Mouse (Mus musculus): ENCODE measurements around the gene Ttpal. TPM values are rescaled to one million over a fixed set of nuclear protein-coding genes. Genes with fewer than 3 reads are reported as not detected.

Ttpal gene
- polyA plus RNA-seq, 1 experiment from 2014 or later: 45.3 TPM

DNA sequence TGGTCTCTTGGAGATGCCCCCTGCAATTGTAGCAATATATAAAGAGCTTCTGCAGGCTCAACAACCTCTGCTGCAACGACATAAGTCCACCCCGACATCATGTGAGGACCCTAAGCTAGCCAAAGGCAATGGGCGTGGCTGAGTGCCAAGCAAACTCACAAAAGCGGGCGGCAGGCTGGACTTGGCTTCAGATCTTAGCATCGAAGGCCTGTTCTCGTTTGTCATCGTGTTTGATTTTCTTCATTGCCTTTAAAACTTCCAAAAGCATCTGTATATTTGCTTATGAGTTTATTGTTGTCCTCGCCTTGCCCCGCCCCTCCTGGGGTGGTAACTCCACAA lies 18.1 kb upstream of the Ttpal start:
- no peaks in the 10 kb centered on the region for H3K27me3 ChIP-seq (ENCODE audit: control insufficient read depth, insufficient read depth, low read length)
- H3K9me3 ChIP-seq (replicated peaks; ENCODE audit: control insufficient read depth, low read length): no peaks in the 10 kb centered on the region
- DNase-seq (ENCODE audit: low spot score): no peak
- ATAC-seq (replicated peaks; ENCODE audit: insufficient number of reproducible peaks, low FRiP score, low TSS enrichment, low read depth): no peak
- 80% methylated on average over 10 of the region's 10 CpGs for WGBS
- H3K4me3 ChIP-seq (ENCODE audit: low read depth, low read length): no peak overlapping the region
- no peak overlapping the region for H3K4me2 ChIP-seq (ENCODE audit: low read depth, low read length)
- no peak overlapping the region for H3K27ac ChIP-seq (replicated peaks; ENCODE audit: low read depth, low read length)
- no peaks in the 10 kb centered on the region for H3K4me1 ChIP-seq (ENCODE audit: control insufficient read depth, insufficient read depth, low read length)
- H3K36me3 ChIP-seq (replicated peaks; ENCODE audit: control insufficient read depth, insufficient read depth, low read depth, low read length): no peaks in the 10 kb centered on the region
- H3K9ac ChIP-seq (replicated peaks; ENCODE audit: low read length): no peak overlapping the region

DNA sequence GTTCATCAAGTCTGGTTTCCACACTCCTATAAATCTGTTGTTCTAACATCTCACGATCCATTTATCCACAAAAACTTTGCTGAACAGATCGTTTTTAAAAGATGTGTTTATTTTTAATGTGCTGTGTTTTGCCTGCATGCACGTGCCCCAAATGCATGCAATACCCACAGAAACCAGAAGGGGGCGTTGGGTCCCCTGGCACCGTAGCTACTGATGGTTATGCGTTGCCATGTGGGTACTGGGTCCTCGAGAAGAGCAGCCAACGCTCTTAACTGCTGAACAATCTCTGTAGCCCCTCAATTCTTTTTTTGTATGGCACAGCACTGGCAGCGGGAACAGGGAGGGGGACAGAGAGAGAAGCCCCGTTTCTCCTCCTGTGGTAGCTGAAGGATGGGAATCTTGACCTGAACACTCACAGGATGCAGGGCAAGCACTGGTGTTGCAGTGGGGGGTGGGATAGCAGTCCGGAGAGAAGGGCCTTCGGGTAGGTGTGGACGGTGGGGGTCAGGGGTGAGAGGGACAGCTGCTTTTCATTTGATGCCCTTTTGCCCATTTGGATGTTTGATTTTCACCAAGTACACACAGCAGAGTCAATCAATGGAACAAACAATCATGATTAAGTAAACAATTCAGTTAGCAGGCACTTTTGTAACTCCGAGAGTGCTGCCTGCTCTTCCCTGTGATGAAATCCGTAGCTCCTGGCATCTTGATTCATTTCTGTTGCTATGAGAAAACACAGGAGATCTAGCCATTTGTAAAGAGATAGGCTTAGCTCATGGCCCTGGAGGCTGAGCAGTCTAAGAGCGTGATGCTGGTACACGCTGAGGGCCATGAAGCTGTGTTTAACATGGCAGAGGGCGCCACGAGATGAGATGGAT lies 15.5 kb upstream of the Ttpal start:
- ATAC-seq (replicated peaks; ENCODE audit: insufficient number of reproducible peaks, low FRiP score, low TSS enrichment, low read depth) (no peak), DNase-seq (ENCODE audit: low spot score) (peak; percentile 69)
- Histone ChIP-seq H3K9me3 (replicated peaks; ENCODE audit: control insufficient read depth, low read length) (no peaks in the 10 kb centered on the region), H3K36me3 (replicated peaks; ENCODE audit: control insufficient read depth, insufficient read depth, low read depth, low read length) (no peaks in the 10 kb centered on the region), H3K9ac (replicated peaks; ENCODE audit: low read length) (no peak overlapping the region), H3K4me1 (ENCODE audit: control insufficient read depth, insufficient read depth, low read length) (no peaks in the 10 kb centered on the region; the same call in 1 of the 2 replicates), H3K4me3 (ENCODE audit: low read depth, low read length) (no peak overlapping the region), H3K4me2 (ENCODE audit: low read depth, low read length) (no peak overlapping the region), H3K27me3 (ENCODE audit: control insufficient read depth, insufficient read depth, low read length) (no peaks in the 10 kb centered on the region), H3K27ac (replicated peaks; ENCODE audit: low read depth, low read length) (no peak overlapping the region)
- WGBS: 38% methylated on average over 19 of the region's 19 CpGs

DNA sequence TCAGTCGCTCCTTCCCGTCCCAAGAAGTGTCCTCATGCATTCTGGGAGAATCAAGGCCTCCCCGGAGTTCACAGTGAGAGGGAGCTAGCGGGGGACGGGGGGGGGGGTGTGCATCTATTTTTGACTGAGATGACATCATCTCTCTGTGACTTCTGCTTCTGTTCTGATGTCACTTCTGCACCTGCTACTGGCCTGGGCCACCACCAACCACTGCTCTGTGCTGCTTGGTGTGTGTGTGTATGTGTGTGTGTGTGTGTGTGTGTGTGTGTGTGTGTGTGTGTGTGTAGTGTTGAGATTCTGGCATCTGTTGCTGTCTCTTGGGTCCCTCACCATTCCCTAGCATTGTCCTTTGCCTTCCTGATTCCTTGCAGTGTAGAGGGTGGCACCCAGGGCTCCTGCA lies 14.6 kb upstream of the Ttpal start:
- no peak for DNase-seq (ENCODE audit: low spot score)
- Histone ChIP-seq H3K4me1 (ENCODE audit: control insufficient read depth, insufficient read depth, low read length) (no peaks in the 10 kb centered on the region; the same call in 1 of the 2 replicates), H3K27me3 (ENCODE audit: control insufficient read depth, insufficient read depth, low read length) (no peaks in the 10 kb centered on the region), H3K4me3 (ENCODE audit: low read depth, low read length) (no peak overlapping the region), H3K36me3 (replicated peaks; ENCODE audit: control insufficient read depth, insufficient read depth, low read depth, low read length) (no peaks in the 10 kb centered on the region), H3K27ac (replicated peaks; ENCODE audit: low read depth, low read length) (no peak overlapping the region), H3K4me2 (ENCODE audit: low read depth, low read length) (no peak overlapping the region), H3K9ac (replicated peaks; ENCODE audit: low read length) (no peak overlapping the region), H3K9me3 (replicated peaks; ENCODE audit: control insufficient read depth, low read length) (no peaks in the 10 kb centered on the region)
- 83% methylated on average over 5 of the region's 5 CpGs for WGBS
- no peak for ATAC-seq (replicated peaks; ENCODE audit: insufficient number of reproducible peaks, low FRiP score, low TSS enrichment, low read depth)

GRCm38 (mm10) chr2:163590211-163590610 lies 11.9 kb upstream of the Ttpal start:
- no peaks in the 10 kb centered on the region for H3K36me3 ChIP-seq (replicated peaks; ENCODE audit: control insufficient read depth, insufficient read depth, low read depth, low read length)
- no peak overlapping the region for H3K27ac ChIP-seq (replicated peaks; ENCODE audit: low read depth, low read length)
- 69% methylated on average over 12 of the region's 12 CpGs for WGBS
- H3K4me3 ChIP-seq (ENCODE audit: low read depth, low read length): no peak overlapping the region
- H3K27me3 ChIP-seq (ENCODE audit: control insufficient read depth, insufficient read depth, low read length): no peaks in the 10 kb centered on the region
- no peak overlapping the region for H3K9ac ChIP-seq (replicated peaks; ENCODE audit: low read length)
- DNase-seq (ENCODE audit: low spot score) (no peak), ATAC-seq (replicated peaks; ENCODE audit: insufficient number of reproducible peaks, low FRiP score, low TSS enrichment, low read depth) (no peak)
- no peaks in the 10 kb centered on the region for H3K9me3 ChIP-seq (replicated peaks; ENCODE audit: control insufficient read depth, low read length)
- no peak overlapping the region for H3K4me2 ChIP-seq (ENCODE audit: low read depth, low read length)
- no peaks in the 10 kb centered on the region; the same call in 1 of the 2 replicates for H3K4me1 ChIP-seq (ENCODE audit: control insufficient read depth, insufficient read depth, low read length)

DNA sequence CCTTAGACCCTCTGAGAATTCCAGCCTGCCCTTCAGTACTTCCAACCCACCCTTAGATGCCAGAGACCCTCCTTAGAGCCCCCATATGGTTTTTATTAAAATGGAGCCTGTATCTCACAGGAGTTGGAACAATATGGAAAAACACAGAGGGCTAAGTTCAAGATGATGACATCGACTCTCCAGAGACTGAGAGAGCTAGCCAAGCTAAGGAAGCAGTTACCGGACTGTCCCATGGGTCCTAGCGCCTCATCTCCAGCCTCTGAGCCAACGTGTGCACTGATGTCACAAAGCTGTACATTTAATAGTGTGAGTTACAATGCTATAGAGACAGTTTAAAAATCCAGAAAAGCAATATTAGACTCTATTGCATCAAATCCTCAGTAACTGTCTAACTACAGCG lies 11.1 kb upstream of the Ttpal start:
- H3K4me1 ChIP-seq (ENCODE audit: control insufficient read depth, insufficient read depth, low read length): no peaks in the 10 kb centered on the region; the same call in 1 of the 2 replicates
- H3K4me3 ChIP-seq (ENCODE audit: low read depth, low read length): no peak overlapping the region
- 51% methylated on average over 5 of the region's 5 CpGs for WGBS
- no peaks in the 10 kb centered on the region for H3K27me3 ChIP-seq (ENCODE audit: control insufficient read depth, insufficient read depth, low read length)
- no peaks in the 10 kb centered on the region for H3K36me3 ChIP-seq (replicated peaks; ENCODE audit: control insufficient read depth, insufficient read depth, low read depth, low read length)
- DNase-seq (ENCODE audit: low spot score): peak; percentile 36
- H3K9ac ChIP-seq (replicated peaks; ENCODE audit: low read length): no peak overlapping the region
- ATAC-seq (replicated peaks; ENCODE audit: insufficient number of reproducible peaks, low FRiP score, low TSS enrichment, low read depth): no peak
- no peaks in the 10 kb centered on the region for H3K9me3 ChIP-seq (replicated peaks; ENCODE audit: control insufficient read depth, low read length)
- no peak overlapping the region for H3K27ac ChIP-seq (replicated peaks; ENCODE audit: low read depth, low read length)
- H3K4me2 ChIP-seq (ENCODE audit: low read depth, low read length): no peak overlapping the region

DNA sequence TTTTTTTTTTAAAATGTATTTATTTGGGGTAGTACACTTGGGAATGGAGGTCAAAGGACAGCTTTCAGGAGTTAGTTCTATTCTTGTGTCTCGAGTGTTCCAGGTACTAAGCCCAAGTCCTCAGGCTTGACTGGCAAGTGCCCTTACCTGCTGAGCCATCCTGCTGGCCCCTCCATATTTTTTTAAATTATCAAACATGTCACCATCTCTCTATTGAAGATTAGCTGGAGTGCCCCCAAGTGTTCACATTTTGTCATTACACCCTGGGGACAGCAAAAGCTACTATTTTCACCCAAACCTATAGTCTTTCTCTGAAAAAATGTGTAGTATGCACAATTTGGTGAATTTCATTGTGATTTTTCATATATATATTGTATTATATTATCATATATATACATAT lies 10.0 kb upstream of the Ttpal start:
- no peak overlapping the region for H3K4me3 ChIP-seq (ENCODE audit: low read depth, low read length)
- H3K4me2 ChIP-seq (ENCODE audit: low read depth, low read length): no peak overlapping the region
- no peak for ATAC-seq (replicated peaks; ENCODE audit: insufficient number of reproducible peaks, low FRiP score, low TSS enrichment, low read depth)
- 70% methylated on average over 1 of the region's 1 CpGs for WGBS
- H3K9ac ChIP-seq (replicated peaks; ENCODE audit: low read length): no peak overlapping the region
- no peaks in the 10 kb centered on the region for H3K27me3 ChIP-seq (ENCODE audit: control insufficient read depth, insufficient read depth, low read length)
- no peaks in the 10 kb centered on the region for H3K9me3 ChIP-seq (replicated peaks; ENCODE audit: control insufficient read depth, low read length)
- H3K27ac ChIP-seq (replicated peaks; ENCODE audit: low read depth, low read length): no peak overlapping the region
- no peaks in the 10 kb centered on the region; the same call in 1 of the 2 replicates for H3K4me1 ChIP-seq (ENCODE audit: control insufficient read depth, insufficient read depth, low read length)
- DNase-seq (ENCODE audit: low spot score): peak; percentile 43
- no peaks in the 10 kb centered on the region for H3K36me3 ChIP-seq (replicated peaks; ENCODE audit: control insufficient read depth, insufficient read depth, low read depth, low read length)

GRCm38 (mm10) chr2:163593636-163594282 lies 8.4 kb upstream of the Ttpal start:
- no peaks in the 10 kb centered on the region for H3K27me3 ChIP-seq (ENCODE audit: control insufficient read depth, insufficient read depth, low read length)
- ATAC-seq (replicated peaks; ENCODE audit: insufficient number of reproducible peaks, low FRiP score, low TSS enrichment, low read depth) (no peak), DNase-seq (ENCODE audit: low spot score) (no peak)
- no peak overlapping the region for H3K9ac ChIP-seq (replicated peaks; ENCODE audit: low read length)
- WGBS: 90% methylated on average over 10 of the region's 10 CpGs
- H3K9me3 ChIP-seq (replicated peaks; ENCODE audit: control insufficient read depth, low read length): no peaks in the 10 kb centered on the region
- H3K4me3 ChIP-seq (ENCODE audit: low read depth, low read length): no peak overlapping the region
- H3K4me1 ChIP-seq (ENCODE audit: control insufficient read depth, insufficient read depth, low read length): no peaks in the 10 kb centered on the region; the same call in 1 of the 2 replicates
- no peak overlapping the region for H3K4me2 ChIP-seq (ENCODE audit: low read depth, low read length)
- no peaks in the 10 kb centered on the region for H3K36me3 ChIP-seq (replicated peaks; ENCODE audit: control insufficient read depth, insufficient read depth, low read depth, low read length)
- H3K27ac ChIP-seq (replicated peaks; ENCODE audit: low read depth, low read length): no peak overlapping the region

- Histone ChIP-seq H3K9me3 (replicated peaks; ENCODE audit: control insufficient read depth, low read length) (no peaks in the 10 kb centered on the region), H3K36me3 (replicated peaks; ENCODE audit: control insufficient read depth, insufficient read depth, low read depth, low read length) (no peaks in the 10 kb centered on the region), H3K4me3 (ENCODE audit: low read depth, low read length) (no peak overlapping the region), H3K9ac (replicated peaks; ENCODE audit: low read length) (no peak overlapping the region), H3K4me1 (ENCODE audit: control insufficient read depth, insufficient read depth, low read length) (no peaks in the 10 kb centered on the region; the same call in 1 of the 2 replicates), H3K4me2 (ENCODE audit: low read depth, low read length) (no peak overlapping the region), H3K27me3 (ENCODE audit: control insufficient read depth, insufficient read depth, low read length) (no peaks in the 10 kb centered on the region), H3K27ac (replicated peaks; ENCODE audit: low read depth, low read length) (no peak overlapping the region)
- ATAC-seq (replicated peaks; ENCODE audit: insufficient number of reproducible peaks, low FRiP score, low TSS enrichment, low read depth) (no peak), DNase-seq (ENCODE audit: low spot score) (no peak)
- WGBS: 18% methylated on average over 2 of the region's 2 CpGs
Observed at GRCm38 (mm10) chr2:163595119-163595518, 7.0 kb upstream of the Ttpal start.
